Mouse (Mus musculus) neural tube, embryonic 14.5 days (tissue): ENCODE measurements around the gene Rhbdf2. TPM values are rescaled to one million over a fixed set of nuclear protein-coding genes. Genes with fewer than 3 reads are reported as not detected.
"Not testable (repeated sequence)": the region's sequence is repeated elsewhere in the genome, so short reads cannot be mapped to it uniquely, and the experiment has no call there.

ENCODE experiments used
- ATAC-seq: fragments of 200-750 bp; cut with Nextera tagmentation; 2 replicates; pipeline ENCODE4 v1.8.0; 2017; ENCODE audit warnings: low read depth, mild to moderate bottlenecking, moderate TSS enrichment, moderate library complexity
- H3K27ac ChIP-seq: fragments of 300-500 bp; sonication (generic); 2 replicates; pipeline ENCODE4 v1.5.1; 2014; ENCODE audit warnings: low read depth, mild to moderate bottlenecking, control low read depth, low read length, moderate library complexity, mixed read lengths
- H3K27me3 ChIP-seq: fragments of 300-500 bp; sonication (generic); 2 replicates; pipeline ENCODE4 v1.6.1; 2014; ENCODE audit warnings: low read length; ENCODE audit not compliant: control insufficient read depth, insufficient read depth
- H3K36me3 ChIP-seq: fragments of 300-500 bp; sonication (generic); 2 replicates; pipeline ENCODE4 v1.6.1; 2014; ENCODE audit warnings: low read length, mixed read lengths; ENCODE audit not compliant: control insufficient read depth, insufficient read depth
- H3K4me1 ChIP-seq: fragments of 300-500 bp; sonication (generic); 2 replicates; pipeline ENCODE4 v1.6.1; 2014; ENCODE audit warnings: low read length; ENCODE audit not compliant: control insufficient read depth, insufficient read depth
- H3K4me2 ChIP-seq: fragments of 300-500 bp; sonication (generic); 2 replicates; pipeline ENCODE4 v1.6.1; 2014; ENCODE audit warnings: mild to moderate bottlenecking, low read depth, low read length, control low read depth
- H3K4me3 ChIP-seq: fragments of 300-500 bp; sonication (generic); 2 replicates; pipeline ENCODE4 v1.5.1; 2014; ENCODE audit warnings: low read depth, low read length, control low read depth, mixed read lengths
- H3K9ac ChIP-seq: fragments of 300-500 bp; sonication (generic); replicated peaks from 2 replicates; pipeline ENCODE4 v1.6.1; 2014; ENCODE audit warnings: low read depth, mild to moderate bottlenecking, control low read depth, low read length, mixed read lengths
- H3K9me3 ChIP-seq: fragments of 300-500 bp; sonication (generic); 2 replicates; pipeline ENCODE4 v1.6.1; 2016; ENCODE audit warnings: low read length; ENCODE audit not compliant: control insufficient read depth
- WGBS: fragments of 180-500 bp; shearing (Covaris S2); extraction: QIAGEN DNeasy Blood & Tissue Kit; methylation state at CpG from one replicate; pipeline ENCODE4 v1.1.7; 2014; 5-methylcytosine and 5-hydroxymethylcytosine counted together
- polyA plus RNA-seq: library from polyadenylated mRNA; unstranded; fragments of >200 nt; fragmentation: Nextera tagmentation; extraction: Ambion mirVana; gene quantifications from 2 replicates; pipeline ENCODE4 v1.2.1, GENCODE M21; 2014

Rhbdf2 gene
- polyA plus RNA-seq, 1 experiment from 2014 or later: 0.52 TPM

GRCm38 (mm10) chr11:116641168-116641567 is 14.3 kb upstream of the Rhbdf2 start:
- ATAC-seq: no peak
- no peaks in the 10 kb centered on the region for H3K9me3 ChIP-seq
- WGBS: 41% methylated on average over 5 of the region's 5 CpGs
- no peaks in the 10 kb centered on the region for H3K36me3 ChIP-seq
- no peaks in the 10 kb centered on the region for H3K27me3 ChIP-seq
- no peak overlapping the region for H3K27ac ChIP-seq
- H3K4me1 ChIP-seq: peaks cover 5% of the 10 kb centered on the region
- H3K4me2 ChIP-seq: no peak overlapping the region
- H3K9ac ChIP-seq: no peak overlapping the region
- H3K4me3 ChIP-seq: no peak overlapping the region

- H3K4me2 ChIP-seq, H3K4me3 ChIP-seq, H3K27ac ChIP-seq, H3K9me3 ChIP-seq, H3K9ac ChIP-seq, H3K36me3 ChIP-seq, H3K4me1 ChIP-seq, ATAC-seq, H3K27me3 ChIP-seq: not testable (repeated sequence)
- 72% methylated on average over 8 of the region's 8 CpGs for WGBS
Measured at GRCm38 (mm10) chr11:116636607-116637006, 9.8 kb upstream of the Rhbdf2 start.

GRCm38 (mm10) chr11:116632962-116633361 is 6.1 kb upstream of the Rhbdf2 start:
- no peak for ATAC-seq
- H3K9me3 ChIP-seq: no peaks in the 10 kb centered on the region
- H3K9ac ChIP-seq: no peak overlapping the region
- H3K27me3 ChIP-seq: no peaks in the 10 kb centered on the region
- no peak overlapping the region for H3K4me2 ChIP-seq
- no peaks in the 10 kb centered on the region for H3K4me1 ChIP-seq
- H3K36me3 ChIP-seq: no peaks in the 10 kb centered on the region
- H3K4me3 ChIP-seq: no peak overlapping the region
- WGBS: 84% methylated on average over 10 of the region's 10 CpGs
- no peak overlapping the region for H3K27ac ChIP-seq

GRCm38 (mm10) chr11:116630171-116630965 is 3.5 kb upstream of the Rhbdf2 start:
- H3K27ac ChIP-seq: no peak overlapping the region
- H3K9me3 ChIP-seq: no peaks in the 10 kb centered on the region
- ATAC-seq: no peak
- no peak overlapping the region for H3K4me2 ChIP-seq
- no peak overlapping the region for H3K4me3 ChIP-seq
- no peaks in the 10 kb centered on the region for H3K4me1 ChIP-seq
- 55% methylated on average over 12 of the region's 12 CpGs for WGBS
- H3K36me3 ChIP-seq: no peaks in the 10 kb centered on the region
- no peak overlapping the region for H3K9ac ChIP-seq
- H3K27me3 ChIP-seq: no peaks in the 10 kb centered on the region

- 91% methylated on average over 6 of the region's 6 CpGs for WGBS
- H3K9ac ChIP-seq: no peak overlapping the region
- no peaks in the 10 kb centered on the region for H3K9me3 ChIP-seq
- H3K4me2 ChIP-seq: no peak overlapping the region
- no peak for ATAC-seq
- H3K4me1 ChIP-seq: 0 out of 2 replicates have a peak, but pooled peaks cover under 1% of the 10 kb centered on the region
- H3K27ac ChIP-seq: no peak overlapping the region
- H3K4me3 ChIP-seq: no peak overlapping the region
- no peaks in the 10 kb centered on the region for H3K36me3 ChIP-seq
- peaks cover 7% of the 10 kb centered on the region; the same call in 1 of the 2 replicates for H3K27me3 ChIP-seq
Measured at GRCm38 (mm10) chr11:116629472-116629871, 2.7 kb upstream of the Rhbdf2 start.

GRCm38 (mm10) chr11:116628712-116629111 is 1.9 kb upstream of the Rhbdf2 start:
- 62% methylated on average over 9 of the region's 9 CpGs for WGBS

GRCm38 (mm10) chr11:116627072-116628020 is 527 bp upstream of the Rhbdf2 start:
- no peaks in the 10 kb centered on the region for H3K36me3 ChIP-seq
- no peak for ATAC-seq
- H3K4me2 ChIP-seq: no peak overlapping the region
- H3K4me1 ChIP-seq: peaks cover 9% of the 10 kb centered on the region; the same call in 1 of the 2 replicates
- H3K27me3 ChIP-seq: peaks cover 20% of the 10 kb centered on the region
- H3K4me3 ChIP-seq: no peak overlapping the region
- 38% methylated on average over 10 of the region's 10 CpGs for WGBS
- no peaks in the 10 kb centered on the region for H3K9me3 ChIP-seq
- no peak overlapping the region for H3K27ac ChIP-seq
- H3K9ac ChIP-seq: no peak overlapping the region

More at GRCm38 (mm10) chr11:116628712-116629111, 1.9 kb upstream of the Rhbdf2 start:
- Histone ChIP-seq H3K4me3 (no peak overlapping the region), H3K36me3 (no peaks in the 10 kb centered on the region), H3K9me3 (no peaks in the 10 kb centered on the region), H3K4me2 (no peak overlapping the region), H3K9ac (no peak overlapping the region), H3K27ac (no peak overlapping the region), H3K27me3 (peaks cover 14% of the 10 kb centered on the region; the same call in 1 of the 2 replicates), H3K4me1 (peaks cover 7% of the 10 kb centered on the region; the same call in 1 of the 2 replicates)
- ATAC-seq: peak; percentile 54; the same call in 1 of the 2 replicates

- 77% methylated on average over 17 of the region's 17 CpGs for WGBS
- Histone ChIP-seq H3K4me2 (no peak overlapping the region), H3K9ac (no peak overlapping the region), H3K27me3 (peaks cover 20% of the 10 kb centered on the region), H3K4me3 (no peak overlapping the region), H3K4me1 (peaks cover 19% of the 10 kb centered on the region), H3K9me3 (no peaks in the 10 kb centered on the region), H3K27ac (no peak overlapping the region), H3K36me3 (no peaks in the 10 kb centered on the region)
- ATAC-seq: no peak
Measured at GRCm38 (mm10) chr11:116625081-116626000, 1.5 kb downstream of the Rhbdf2 start.
